Mouse (Mus musculus): ENCODE results near the gene Oxt. TPM values are rescaled to one million over a fixed set of nuclear protein-coding genes. Genes with fewer than 3 reads are reported as not detected.
"Not testable (repeated sequence)": the region's sequence is repeated elsewhere in the genome, so short reads cannot be mapped to it uniquely, and the experiment has no call there.

Oxt gene
- total RNA-seq (2021) = not detected
- long read RNA-seq, experiment 1 = 0 reads
- long read RNA-seq, experiment 2 = 0 reads

- no peak for DNase-seq
Observed at GRCm38 (mm10) chr2:130575873-130576272, at the start of gene Oxt. Oxt (plus strand) TSS chr2:130576173.

- no peak for DNase-seq
Observed at GRCm38 (mm10) chr2:130528457-130528856, 47.5 kb upstream of the Oxt start.

- DNase-seq = no peak
Observed at GRCm38 (mm10) chr2:130529290-130529689, 46.7 kb upstream of the Oxt start.

GRCm38 (mm10) chr2:130529925-130530324 lies 46.0 kb upstream of the Oxt start:
- no peak for DNase-seq

GRCm38 (mm10) chr2:130532201-130532600 lies 43.8 kb upstream of the Oxt start:
- no peak for DNase-seq

GRCm38 (mm10) chr2:130535017-130535416 lies 41.0 kb upstream of the Oxt start:
- DNase-seq = no peak

- no peak for DNase-seq
Observed at GRCm38 (mm10) chr2:130536890-130537289, 39.1 kb upstream of the Oxt start.

GRCm38 (mm10) chr2:130538876-130539546 lies 37.0 kb upstream of the Oxt start:
- no peak for DNase-seq

GRCm38 (mm10) chr2:130540266-130540665 lies 35.7 kb upstream of the Oxt start:
- no peak for DNase-seq

- DNase-seq = no peak
Observed at GRCm38 (mm10) chr2:130546957-130547356, 29.0 kb upstream of the Oxt start.

- DNase-seq = no peak
Observed at GRCm38 (mm10) chr2:130554841-130555240, 21.1 kb upstream of the Oxt start.

GRCm38 (mm10) chr2:130556292-130556691 lies 19.7 kb upstream of the Oxt start:
- no peak for DNase-seq

- DNase-seq = no peak
Observed at GRCm38 (mm10) chr2:130557462-130557861, 18.5 kb upstream of the Oxt start.

GRCm38 (mm10) chr2:130558015-130558414 lies 18.0 kb upstream of the Oxt start:
- no peak for DNase-seq

- peak; percentile 93 to 97 for DNase-seq
Observed at GRCm38 (mm10) chr2:130563212-130564055, 12.5 kb upstream of the Oxt start, which contains the start of gene Mrps26. Mrps26 (plus strand) TSS chr2:130563742.

- DNase-seq = peak in 1 of 2 experiments; percentile 31
Observed at GRCm38 (mm10) chr2:130564063-130564462, 11.9 kb upstream of the Oxt start.

GRCm38 (mm10) chr2:130564983-130565382 lies 11.0 kb upstream of the Oxt start:
- DNase-seq = no peak

- no peak for DNase-seq
Observed at GRCm38 (mm10) chr2:130568921-130569320, 7.1 kb upstream of the Oxt start.

- no peak for DNase-seq
Observed at GRCm38 (mm10) chr2:130569926-130570325, 6.0 kb upstream of the Oxt start.

- DNase-seq = no peak
Observed at GRCm38 (mm10) chr2:130574960-130575359, 1.0 kb upstream of the Oxt start.

- DNase-seq = not testable (repeated sequence)
Observed at GRCm38 (mm10) chr2:130576564-130576963, 591 bp downstream of the Oxt start.

GRCm38 (mm10) chr2:130577021-130577420 lies 1.0 kb downstream of the Oxt start:
- no peak for DNase-seq

GRCm38 (mm10) chr2:130577632-130578031 lies 1.7 kb downstream of the Oxt start:
- peak; percentile 55 to 63 for DNase-seq
